Mouse (Mus musculus) limb, embryonic 13.5 days (tissue): ENCODE measurements around the gene Kdm6b. TPM values are rescaled to one million over a fixed set of nuclear protein-coding genes. Genes with fewer than 3 reads are reported as not detected.

ENCODE experiments used
- ATAC-seq: fragments of 200-750 bp; cut with Nextera tagmentation; 2 replicates; pipeline ENCODE4 v1.8.0; 2017; ENCODE audit warnings: low read depth, moderate number of reproducible peaks, moderate TSS enrichment; ENCODE audit not compliant: low FRiP score
- H3K27ac ChIP-seq: fragments of 300-500 bp; sonication (generic); 2 replicates; pipeline ENCODE4 v1.5.1; 2015; ENCODE audit warnings: inconsistent platforms, mild to moderate bottlenecking, moderate library complexity
- H3K27me3 ChIP-seq: fragments of 300-500 bp; sonication (generic); 2 replicates; pipeline ENCODE4 v1.6.1; 2015; ENCODE audit warnings: mild to moderate bottlenecking, inconsistent platforms
- H3K36me3 ChIP-seq: fragments of 300-500 bp; sonication (generic); 2 replicates; pipeline ENCODE4 v1.6.1; 2015; ENCODE audit warnings: inconsistent platforms, mild to moderate bottlenecking, moderate library complexity
- H3K4me1 ChIP-seq: fragments of 300-500 bp; sonication (generic); 2 replicates; pipeline ENCODE4 v1.6.1; 2015; ENCODE audit warnings: inconsistent platforms
- H3K4me2 ChIP-seq: fragments of 300-500 bp; sonication (generic); replicated peaks from 2 replicates; pipeline ENCODE4 v1.6.1; 2015; ENCODE audit warnings: inconsistent platforms, mild to moderate bottlenecking, moderate library complexity
- H3K4me3 ChIP-seq: fragments of 300-500 bp; sonication (generic); 2 replicates; pipeline ENCODE4 v1.5.1; 2015; ENCODE audit warnings: moderate library complexity, mild to moderate bottlenecking, inconsistent platforms
- H3K9ac ChIP-seq: fragments of 300-500 bp; sonication (generic); 2 replicates; pipeline ENCODE4 v1.6.1; 2015; ENCODE audit warnings: mild to moderate bottlenecking, inconsistent platforms
- H3K9me3 ChIP-seq: fragments of 300-500 bp; sonication (generic); 2 replicates; pipeline ENCODE4 v1.6.1; 2016; ENCODE audit warnings: inconsistent platforms
- WGBS: fragments of 180-500 bp; shearing (Covaris S2); methylation state at CpG from one replicate; pipeline ENCODE4 v1.1.7; 2015; 5-methylcytosine and 5-hydroxymethylcytosine counted together
- polyA plus RNA-seq: library from polyadenylated mRNA; unstranded; fragments of >200 nt; fragmentation: Nextera tagmentation; extraction: Ambion mirVana; gene quantifications from 2 replicates; pipeline ENCODE4 v1.2.1, GENCODE M21; 2015

Kdm6b gene
- polyA plus RNA-seq, 1 experiment from 2014 or later: 47.3 TPM

DNA sequence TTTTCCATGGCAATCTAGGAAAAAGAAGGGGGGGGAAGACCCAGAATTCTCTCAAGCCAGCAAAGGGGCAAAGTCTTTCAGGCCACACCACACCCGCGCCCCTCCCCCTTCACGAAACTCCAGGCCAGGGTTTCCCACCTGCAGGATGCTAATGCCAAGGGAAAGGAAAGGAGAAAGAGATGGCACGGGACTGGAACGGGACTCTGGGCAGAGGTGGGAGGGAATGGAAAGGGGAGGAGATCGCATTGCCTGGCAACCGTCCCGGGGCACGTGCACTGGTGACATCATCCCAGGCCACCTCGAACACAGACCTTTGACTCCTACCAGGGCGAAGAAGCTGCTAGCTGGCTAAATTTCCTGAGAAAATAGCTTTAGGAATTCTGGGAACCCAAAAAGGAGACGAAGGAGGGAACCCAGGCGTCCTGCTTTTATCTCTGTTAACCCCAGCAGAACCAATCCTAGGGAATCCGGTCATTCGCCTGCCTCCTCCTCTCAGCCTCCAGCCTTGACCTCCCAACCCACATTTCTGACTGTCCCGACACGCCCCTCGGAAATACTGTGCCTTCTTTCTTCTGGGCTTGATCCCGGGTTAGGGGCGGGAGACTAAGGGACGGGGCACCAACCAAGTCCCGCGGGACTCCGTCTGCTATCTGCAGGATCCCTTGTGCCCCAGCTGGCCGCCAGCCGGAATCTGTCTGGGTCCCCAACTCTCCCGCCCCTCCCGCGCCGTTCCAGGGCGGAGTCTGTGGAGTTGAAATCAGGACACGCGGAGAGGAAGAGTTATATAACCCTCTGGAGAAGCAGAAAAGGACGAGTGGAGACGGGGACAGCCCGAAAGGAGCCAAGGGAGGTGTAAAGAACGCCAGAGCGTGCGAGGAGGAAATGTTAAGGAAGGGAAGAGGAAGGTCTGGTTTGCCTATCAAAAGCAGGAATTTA, 4.2 kb upstream of the Kdm6b start:
- peak overlapping the region; percentile 82 for H3K4me3 ChIP-seq
- under 1% methylated on average over 39 of the region's 39 CpGs for WGBS

DNA sequence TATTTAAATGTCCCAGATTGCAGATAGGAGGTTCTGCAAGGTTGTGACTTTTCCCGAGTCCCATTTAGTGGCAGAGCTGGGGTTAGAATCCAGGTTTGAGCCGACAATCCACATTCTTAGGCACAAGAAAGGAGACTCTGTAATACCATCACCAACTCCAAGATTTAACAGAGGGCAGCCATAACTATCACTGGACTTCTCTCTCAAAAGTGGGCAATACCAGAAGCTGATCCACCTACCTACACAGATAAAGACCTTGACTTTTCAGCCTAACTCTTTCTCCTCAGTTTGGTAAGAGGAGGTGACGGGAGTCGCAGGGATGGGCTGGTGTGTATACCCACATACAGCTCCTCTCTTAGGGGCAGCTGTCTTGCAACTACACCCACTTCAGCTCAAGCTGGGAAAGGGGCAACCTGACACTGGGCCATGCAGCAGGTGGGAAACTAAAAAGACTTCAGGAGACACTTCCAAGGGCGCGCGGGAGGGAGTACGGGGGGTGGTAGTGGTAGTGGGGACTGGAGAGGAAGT, 3.5 kb upstream of the Kdm6b start:
- peak overlapping the region; percentile 74 for H3K9ac ChIP-seq
- ATAC-seq: no peak
- H3K4me1 ChIP-seq: peaks cover 68% of the 10 kb centered on the region

More for the DNA sequence above, 4.2 kb upstream of the Kdm6b start:
- Histone ChIP-seq H3K9ac (peak overlapping the region; percentile 74), H3K27me3 (peaks cover 19% of the 10 kb centered on the region), H3K9me3 (no peaks in the 10 kb centered on the region), H3K4me1 (peaks cover 61% of the 10 kb centered on the region), H3K27ac (peak overlapping the region; percentile 99), H3K36me3 (peaks cover 11% of the 10 kb centered on the region), H3K4me2 (peak overlapping the region; percentile 74)
- ATAC-seq: peak; percentile 13

DNA sequence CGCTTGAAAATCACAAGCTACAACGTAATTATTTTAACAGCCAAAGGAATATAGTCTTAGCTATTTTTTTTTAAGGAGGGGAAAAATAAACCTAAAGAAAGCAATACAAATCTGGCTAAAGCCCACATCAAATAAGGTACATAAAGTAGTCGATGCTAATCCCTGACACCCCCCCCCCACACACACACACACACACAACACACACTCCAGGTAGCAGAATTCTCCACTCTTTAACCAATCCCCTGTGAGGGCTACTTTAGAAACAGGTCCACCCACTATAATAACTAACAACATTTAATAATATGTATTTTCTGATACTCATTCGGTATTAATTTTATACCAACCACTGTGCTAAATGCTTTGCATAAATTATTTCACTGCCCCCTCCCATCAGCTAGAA, 3.0 kb upstream of the Kdm6b start:
- 2% methylated on average over 4 of the region's 4 CpGs for WGBS
- Histone ChIP-seq H3K36me3 (peaks cover 21% of the 10 kb centered on the region), H3K27ac (peak overlapping the region; percentile 99), H3K9ac (peak overlapping the region; percentile 74), H3K9me3 (no peaks in the 10 kb centered on the region), H3K4me2 (peak overlapping the region; percentile 74), H3K4me1 (peaks cover 70% of the 10 kb centered on the region), H3K4me3 (peak overlapping the region; percentile 82), H3K27me3 (peaks cover 8% of the 10 kb centered on the region)
- ATAC-seq: no peak

More for the DNA sequence above, 3.5 kb upstream of the Kdm6b start:
- Histone ChIP-seq H3K9me3 (no peaks in the 10 kb centered on the region), H3K27me3 (peaks cover 12% of the 10 kb centered on the region), H3K36me3 (peaks cover 17% of the 10 kb centered on the region), H3K4me2 (peak overlapping the region; percentile 74), H3K27ac (peak overlapping the region; percentile 99), H3K4me3 (peak overlapping the region; percentile 82)
- 2% methylated on average over 8 of the region's 8 CpGs for WGBS

DNA sequence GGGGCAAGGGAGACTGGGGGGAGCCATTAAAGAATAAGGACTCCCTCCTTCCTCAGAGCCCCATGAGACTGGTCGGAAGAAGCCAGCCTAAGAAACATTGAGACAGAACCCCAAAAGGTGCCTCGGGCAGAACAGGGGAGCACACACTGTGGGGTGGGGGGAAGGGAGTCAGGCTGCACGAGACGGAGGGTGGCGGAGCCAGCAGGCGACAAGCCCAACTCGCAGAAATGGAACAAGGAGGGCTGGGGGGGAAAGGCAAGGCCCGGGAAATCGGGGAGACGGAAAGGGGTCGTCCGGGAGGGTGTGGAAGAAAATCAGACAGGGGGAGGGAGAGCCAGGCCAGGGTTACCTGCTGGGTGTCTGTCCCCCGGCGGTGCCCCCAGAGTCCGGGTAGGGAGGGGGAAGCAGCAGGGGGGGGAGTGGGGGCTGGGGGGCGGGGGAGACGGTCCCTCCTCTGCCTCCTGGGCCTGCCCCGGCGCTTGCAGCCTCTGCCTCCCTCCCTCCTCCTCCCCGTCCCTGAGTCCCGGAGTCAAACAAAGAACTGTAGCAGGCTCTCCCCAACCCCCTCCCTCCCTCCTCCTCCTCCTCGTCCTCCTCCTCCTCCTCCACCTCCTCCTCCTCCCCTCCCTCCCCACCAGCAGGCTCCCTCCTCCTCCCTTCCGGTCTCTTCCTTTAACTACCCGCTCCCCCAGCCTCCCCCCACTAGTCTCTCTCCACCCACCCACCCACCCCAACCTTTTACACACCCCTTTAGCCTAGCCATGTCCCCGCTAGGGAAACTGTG, 2.4 kb upstream of the Kdm6b start:
- H3K4me3 ChIP-seq: peak overlapping the region; percentile 82
- 0 out of 2 replicates have a peak, but pooled peaks have one; percentile 18 for ATAC-seq
- peak overlapping the region; percentile 99 for H3K27ac ChIP-seq
- H3K9ac ChIP-seq: peak overlapping the region; percentile 97
- WGBS: under 1% methylated on average over 14 of the region's 25 CpGs
- peaks cover 2% of the 10 kb centered on the region; the same call in 1 of the 2 replicates for H3K27me3 ChIP-seq
- no peaks in the 10 kb centered on the region for H3K9me3 ChIP-seq
- H3K36me3 ChIP-seq: peaks cover 21% of the 10 kb centered on the region
- H3K4me2 ChIP-seq: peak overlapping the region; percentile 98
- H3K4me1 ChIP-seq: peaks cover 65% of the 10 kb centered on the region

DNA sequence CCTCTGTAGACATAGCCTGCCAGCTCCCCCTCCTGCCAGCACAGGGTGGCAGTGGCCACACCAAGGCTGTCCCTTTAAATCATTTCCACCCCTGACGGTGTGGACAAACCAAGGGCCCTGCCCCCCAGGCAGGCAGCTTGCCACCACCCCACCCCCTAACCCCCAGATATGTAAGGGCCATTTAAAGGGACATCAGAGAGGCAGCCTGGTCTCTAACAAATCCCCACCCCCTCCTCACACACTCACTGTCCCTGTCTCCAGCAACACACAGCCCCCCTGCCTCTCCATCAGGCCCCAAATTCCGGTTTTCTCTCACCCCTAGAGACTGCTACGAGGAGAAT, 1.8 kb upstream of the Kdm6b start:
- Histone ChIP-seq H3K4me2 (peak overlapping the region; percentile 98), H3K9ac (peak overlapping the region; percentile 97), H3K9me3 (no peaks in the 10 kb centered on the region), H3K4me1 (peaks cover 59% of the 10 kb centered on the region), H3K36me3 (peaks cover 21% of the 10 kb centered on the region), H3K4me3 (peak overlapping the region; percentile 82), H3K27ac (peak overlapping the region; percentile 99), H3K27me3 (no peaks in the 10 kb centered on the region)
- 2% methylated on average over 3 of the region's 3 CpGs for WGBS
- ATAC-seq: no peak

DNA sequence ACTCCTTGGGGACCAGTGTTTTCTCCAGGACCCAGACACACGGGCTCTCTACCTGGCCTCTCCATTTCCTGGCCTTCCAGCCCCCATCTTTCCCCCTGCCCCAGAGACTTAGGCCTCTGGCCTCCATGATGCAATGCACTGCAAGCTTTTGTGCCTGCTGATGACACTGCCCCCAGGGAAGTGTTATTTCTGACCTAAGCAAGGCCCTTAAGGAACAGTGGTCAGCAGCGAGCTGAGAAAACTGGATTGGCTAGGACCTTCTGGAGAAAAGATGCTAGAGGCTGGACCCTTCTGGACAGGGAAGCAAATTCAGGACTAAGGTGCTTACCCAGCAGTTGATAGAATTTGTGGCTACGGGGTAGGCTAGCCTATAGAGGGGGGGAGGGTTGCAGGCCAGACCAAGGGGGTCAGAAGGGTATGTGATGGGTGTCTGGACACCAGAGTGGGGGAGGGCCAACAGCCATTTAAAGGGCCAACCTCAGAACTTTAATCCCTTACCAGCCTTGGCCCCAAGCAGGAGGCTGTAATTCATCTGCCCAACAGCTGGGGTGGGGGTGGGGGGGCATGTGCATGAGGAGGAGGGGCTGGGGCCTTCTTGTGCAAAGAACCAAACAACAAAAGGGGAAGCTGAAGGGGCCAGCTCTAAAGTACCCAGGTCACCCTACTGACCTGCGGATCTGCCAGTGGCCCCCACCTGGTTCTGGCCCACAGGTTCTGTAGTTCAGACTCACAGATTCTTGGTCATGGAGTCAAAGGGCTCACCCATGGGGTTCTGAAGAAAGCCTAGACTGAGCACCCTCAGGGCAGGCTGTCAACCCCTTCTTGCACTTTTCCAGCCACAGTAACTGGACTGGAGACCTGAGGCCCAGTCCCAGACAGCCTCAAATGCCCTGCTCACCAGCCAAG, 1.2 kb upstream of the Kdm6b start:
- no peak for ATAC-seq
- peaks cover 55% of the 10 kb centered on the region for H3K4me1 ChIP-seq
- H3K36me3 ChIP-seq: peaks cover 21% of the 10 kb centered on the region

DNA sequence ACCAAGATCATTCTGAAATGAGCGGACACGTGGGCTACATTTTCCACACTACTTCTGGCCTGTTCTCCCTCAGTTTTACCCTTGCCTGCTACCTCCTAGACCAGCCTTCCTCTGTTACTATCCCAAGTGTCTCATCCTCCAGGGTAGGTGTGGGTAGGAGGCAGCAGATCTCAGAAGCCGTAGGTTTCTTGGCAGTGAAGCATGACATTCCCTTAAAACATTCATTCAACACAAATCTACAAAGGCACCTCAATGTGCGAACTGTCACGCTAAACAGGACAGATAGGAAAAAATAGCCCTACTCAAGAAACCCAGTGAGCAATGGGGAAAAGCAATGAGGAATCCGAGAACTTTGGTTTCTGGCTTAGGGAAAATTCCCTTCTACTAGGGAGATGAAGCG, 927 bp downstream of the Kdm6b start:
- Histone ChIP-seq H3K36me3 (peaks cover 30% of the 10 kb centered on the region), H3K27me3 (no peaks in the 10 kb centered on the region), H3K9me3 (no peaks in the 10 kb centered on the region), H3K9ac (peak overlapping the region; percentile 55; the same call in 1 of the 2 replicates), H3K4me3 (peak overlapping the region; percentile 82), H3K27ac (peak overlapping the region; percentile 99; the same call in 1 of the 2 replicates), H3K4me1 (peaks cover 66% of the 10 kb centered on the region), H3K4me2 (peak overlapping the region; percentile 98)
- ATAC-seq: no peak
- WGBS: 54% methylated on average over 7 of the region's 7 CpGs

More for the DNA sequence above, 1.2 kb upstream of the Kdm6b start:
- Histone ChIP-seq H3K9ac (peak overlapping the region; percentile 97), H3K27ac (peak overlapping the region; percentile 99), H3K4me3 (peak overlapping the region; percentile 82), H3K27me3 (no peaks in the 10 kb centered on the region), H3K4me2 (peak overlapping the region; percentile 98), H3K9me3 (no peaks in the 10 kb centered on the region)
- WGBS: 4% methylated on average over 4 of the region's 4 CpGs

DNA sequence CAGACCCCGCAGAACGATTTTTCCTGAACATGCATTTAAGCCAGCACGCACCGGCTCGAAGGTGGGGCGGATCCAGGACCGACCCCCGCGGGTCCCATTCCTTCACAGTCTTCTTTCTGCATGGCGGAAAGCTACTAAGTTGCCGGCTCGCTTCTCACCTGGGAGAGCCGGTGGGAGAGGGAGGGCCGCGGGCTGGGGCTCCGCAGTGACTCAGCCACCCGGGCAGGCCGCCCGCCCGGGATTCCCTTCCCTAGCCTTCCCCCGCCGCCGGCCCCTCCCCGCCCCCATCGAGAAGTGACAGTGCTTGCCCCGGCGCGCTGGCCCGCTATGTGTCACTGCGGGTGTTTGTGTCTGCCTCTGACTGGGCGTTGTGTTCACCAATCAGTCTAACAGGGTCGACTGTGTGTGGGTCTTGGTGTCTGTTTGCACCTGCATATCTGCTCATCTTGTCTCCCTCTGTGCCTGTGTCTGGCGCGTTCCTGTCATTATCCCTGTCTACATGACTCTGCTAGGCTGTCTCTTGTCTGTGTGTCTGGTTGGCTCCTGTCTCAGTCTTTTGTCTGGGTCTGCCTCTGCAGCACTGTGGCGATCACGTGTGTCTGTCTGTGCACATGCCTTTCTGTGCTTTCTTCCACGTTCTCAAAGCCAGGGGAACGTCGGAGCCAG, 1.8 kb downstream of the Kdm6b start:
- Histone ChIP-seq H3K36me3 (peaks cover 39% of the 10 kb centered on the region), H3K27ac (peak overlapping the region; percentile 99), H3K27me3 (no peaks in the 10 kb centered on the region), H3K4me1 (peaks cover 60% of the 10 kb centered on the region), H3K4me2 (peak overlapping the region; percentile 98), H3K4me3 (peak overlapping the region; percentile 82), H3K9ac (peak overlapping the region; percentile 94), H3K9me3 (no peaks in the 10 kb centered on the region)
- no peak for ATAC-seq
- under 1% methylated on average over 39 of the region's 39 CpGs for WGBS

DNA sequence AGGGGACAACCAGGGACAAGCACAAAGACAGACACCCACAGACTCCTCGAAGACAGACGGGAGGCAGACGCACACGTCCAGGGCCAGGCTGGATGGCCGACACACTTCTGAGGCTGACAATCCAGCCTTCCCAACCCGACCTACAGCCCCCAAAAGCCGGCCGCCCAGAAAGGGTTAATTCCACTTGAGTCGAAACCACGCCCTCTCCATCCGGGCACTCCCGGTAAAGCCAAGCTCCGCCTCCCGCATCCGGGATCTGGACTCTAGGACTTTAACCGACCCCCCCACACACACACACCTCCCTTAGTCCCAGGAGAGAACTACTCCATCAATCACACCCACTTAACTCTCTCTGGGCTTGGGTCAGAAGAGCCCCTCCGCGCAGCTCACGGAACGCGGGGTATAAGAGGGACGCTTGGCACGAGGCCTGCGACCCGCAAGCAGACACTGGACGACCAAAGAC, 2.4 kb downstream of the Kdm6b start:
- no peaks in the 10 kb centered on the region for H3K27me3 ChIP-seq
- peak overlapping the region; percentile 99 for H3K27ac ChIP-seq
- ATAC-seq: peak; percentile 60
- H3K4me2 ChIP-seq: peak overlapping the region; percentile 98
- H3K4me1 ChIP-seq: peaks cover 58% of the 10 kb centered on the region
- H3K9me3 ChIP-seq: no peaks in the 10 kb centered on the region
- 0% methylated on average over 26 of the region's 26 CpGs for WGBS
- peak overlapping the region; percentile 94 for H3K9ac ChIP-seq
- peaks cover 44% of the 10 kb centered on the region for H3K36me3 ChIP-seq
- peak overlapping the region; percentile 82 for H3K4me3 ChIP-seq

DNA sequence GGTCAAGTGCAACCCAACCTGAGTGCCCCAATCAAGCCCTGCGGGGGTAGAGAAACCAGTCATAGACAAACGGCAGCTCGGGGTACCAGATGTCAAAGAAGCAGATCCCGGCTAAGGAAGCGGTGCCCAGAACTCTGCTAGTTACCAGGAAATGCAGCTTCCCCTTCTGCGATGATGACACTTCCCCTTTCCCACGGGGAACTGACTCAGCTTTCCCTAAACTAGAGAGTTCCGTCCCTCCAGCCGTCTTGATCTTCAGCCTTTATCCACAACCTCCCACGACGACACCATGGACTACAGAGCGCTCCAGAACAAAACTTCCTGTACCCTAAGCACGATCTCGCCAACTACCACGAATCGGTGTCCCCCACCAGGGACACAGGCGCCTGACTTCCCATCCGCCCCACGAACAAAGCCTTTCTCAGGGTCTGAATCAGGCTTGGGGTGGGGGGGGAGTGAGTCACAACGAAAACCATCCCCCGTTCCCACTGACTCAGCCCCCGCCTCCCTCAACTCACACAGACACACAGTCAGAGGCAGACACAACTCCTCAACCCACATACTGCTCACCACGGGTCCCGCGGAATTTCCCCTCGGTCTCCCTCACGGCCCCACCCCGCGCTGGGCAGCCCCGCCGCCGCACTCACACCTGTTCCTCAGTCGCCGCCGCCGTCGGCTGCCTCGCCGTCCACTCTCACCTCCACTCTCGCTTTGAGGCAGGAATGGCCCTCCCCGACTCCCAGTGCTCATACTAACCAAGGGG, 3.0 kb downstream of the Kdm6b start:
- 1% methylated on average over 41 of the region's 41 CpGs for WGBS
- ATAC-seq: peak; percentile 4; the same call in 1 of the 2 replicates

More for the DNA sequence above, 3.0 kb downstream of the Kdm6b start:
- Histone ChIP-seq H3K36me3 (peaks cover 51% of the 10 kb centered on the region), H3K4me1 (peaks cover 58% of the 10 kb centered on the region), H3K4me2 (peak overlapping the region; percentile 98), H3K9ac (peak overlapping the region; percentile 94), H3K27me3 (no peaks in the 10 kb centered on the region), H3K4me3 (peak overlapping the region; percentile 82), H3K9me3 (no peaks in the 10 kb centered on the region), H3K27ac (peak overlapping the region; percentile 96)
